Mouse (Mus musculus): ENCODE measurements around the gene Ptpre. TPM values are rescaled to one million over a fixed set of nuclear protein-coding genes. Genes with fewer than 3 reads are reported as not detected.
A peak's percentile ranks its signal among the peaks of the same experiment; 100 is the strongest.

Gene Ptpre
- polyA plus RNA-seq, 1 experiment from 2014 or later = 2.5 TPM

GRCm38 (mm10) chr7:135651831-135652511, 114.7 kb downstream of the Ptpre start:
- Histone ChIP-seq H3K36me3 (ENCODE audit: control insufficient read depth, insufficient read depth, low read length) (no peaks in the 10 kb centered on the region), H3K9me3 (ENCODE audit: control insufficient read depth, low read length) (0 out of 2 replicates have a peak, but pooled peaks cover 2% of the 10 kb centered on the region), H3K27ac (ENCODE audit: low read length) (peak overlapping the region; percentile 43; the same call in 1 of the 2 replicates), H3K27me3 (ENCODE audit: control insufficient read depth, insufficient read depth, low read depth, low read length) (no peaks in the 10 kb centered on the region), H3K4me2 (ENCODE audit: low read depth, low read length) (peak overlapping the region; percentile 52), H3K4me1 (replicated peaks; ENCODE audit: control insufficient read depth, insufficient read depth, low read length) (peaks cover 5% of the 10 kb centered on the region; the same call in 1 of the 2 replicates), H3K4me3 (ENCODE audit: low read length) (peak overlapping the region; percentile 41), H3K9ac (ENCODE audit: low read length) (peak overlapping the region; percentile 63)
- WGBS = 32% methylated on average over 18 of the region's 18 CpGs
- peak; percentile 29; the same call in 1 of the 2 replicates for ATAC-seq (ENCODE audit: low read depth)

GRCm38 (mm10) chr7:135652781-135653180, 115.5 kb downstream of the Ptpre start:
- H3K4me1 ChIP-seq (replicated peaks; ENCODE audit: control insufficient read depth, insufficient read depth, low read length) = peaks cover 5% of the 10 kb centered on the region; the same call in 1 of the 2 replicates
- no peaks in the 10 kb centered on the region for H3K27me3 ChIP-seq (ENCODE audit: control insufficient read depth, insufficient read depth, low read depth, low read length)
- 71% methylated on average over 11 of the region's 11 CpGs for WGBS
- peak overlapping the region; percentile 63; the same call in 1 of the 2 replicates for H3K9ac ChIP-seq (ENCODE audit: low read length)
- H3K27ac ChIP-seq (ENCODE audit: low read length) = no peak overlapping the region
- H3K36me3 ChIP-seq (ENCODE audit: control insufficient read depth, insufficient read depth, low read length) = no peaks in the 10 kb centered on the region
- H3K4me3 ChIP-seq (ENCODE audit: low read length) = no peak overlapping the region
- 0 out of 2 replicates have a peak, but pooled peaks cover 2% of the 10 kb centered on the region for H3K9me3 ChIP-seq (ENCODE audit: control insufficient read depth, low read length)
- ATAC-seq (ENCODE audit: low read depth) = no peak
- H3K4me2 ChIP-seq (ENCODE audit: low read depth, low read length) = peak overlapping the region; percentile 52; the same call in 1 of the 2 replicates

- Histone ChIP-seq H3K9me3 (ENCODE audit: control insufficient read depth, low read length) (no peaks in the 10 kb centered on the region), H3K9ac (ENCODE audit: low read length) (no peak overlapping the region)
- no peak for ATAC-seq (ENCODE audit: low read depth)
Observed at GRCm38 (mm10) chr7:135653601-135654000, 116.3 kb downstream of the Ptpre start.

GRCm38 (mm10) chr7:135654288-135654687, 117.0 kb downstream of the Ptpre start:
- Histone ChIP-seq H3K4me3 (ENCODE audit: low read length) (no peak overlapping the region), H3K9me3 (ENCODE audit: control insufficient read depth, low read length) (no peaks in the 10 kb centered on the region), H3K27ac (ENCODE audit: low read length) (no peak overlapping the region), H3K36me3 (ENCODE audit: control insufficient read depth, insufficient read depth, low read length) (no peaks in the 10 kb centered on the region), H3K4me1 (replicated peaks; ENCODE audit: control insufficient read depth, insufficient read depth, low read length) (peaks cover 5% of the 10 kb centered on the region; the same call in 1 of the 2 replicates), H3K27me3 (ENCODE audit: control insufficient read depth, insufficient read depth, low read depth, low read length) (no peaks in the 10 kb centered on the region), H3K4me2 (ENCODE audit: low read depth, low read length) (no peak overlapping the region), H3K9ac (ENCODE audit: low read length) (no peak overlapping the region)
- 85% methylated on average over 6 of the region's 6 CpGs for WGBS
- no peak for ATAC-seq (ENCODE audit: low read depth)

More at GRCm38 (mm10) chr7:135653601-135654000, 116.3 kb downstream of the Ptpre start:
- Histone ChIP-seq H3K4me2 (ENCODE audit: low read depth, low read length) (no peak overlapping the region), H3K27ac (ENCODE audit: low read length) (no peak overlapping the region), H3K4me1 (replicated peaks; ENCODE audit: control insufficient read depth, insufficient read depth, low read length) (peaks cover 5% of the 10 kb centered on the region; the same call in 1 of the 2 replicates), H3K4me3 (ENCODE audit: low read length) (no peak overlapping the region), H3K27me3 (ENCODE audit: control insufficient read depth, insufficient read depth, low read depth, low read length) (no peaks in the 10 kb centered on the region), H3K36me3 (ENCODE audit: control insufficient read depth, insufficient read depth, low read length) (no peaks in the 10 kb centered on the region)
- 85% methylated on average over 7 of the region's 7 CpGs for WGBS

GRCm38 (mm10) chr7:135655113-135655512, 117.8 kb downstream of the Ptpre start:
- Histone ChIP-seq H3K9ac (ENCODE audit: low read length) (no peak overlapping the region), H3K36me3 (ENCODE audit: control insufficient read depth, insufficient read depth, low read length) (no peaks in the 10 kb centered on the region), H3K27ac (ENCODE audit: low read length) (no peak overlapping the region), H3K4me2 (ENCODE audit: low read depth, low read length) (no peak overlapping the region), H3K4me1 (replicated peaks; ENCODE audit: control insufficient read depth, insufficient read depth, low read length) (peaks cover 5% of the 10 kb centered on the region; the same call in 1 of the 2 replicates), H3K4me3 (ENCODE audit: low read length) (no peak overlapping the region), H3K9me3 (ENCODE audit: control insufficient read depth, low read length) (no peaks in the 10 kb centered on the region), H3K27me3 (ENCODE audit: control insufficient read depth, insufficient read depth, low read depth, low read length) (no peaks in the 10 kb centered on the region)
- WGBS = 61% methylated on average over 4 of the region's 4 CpGs
- ATAC-seq (ENCODE audit: low read depth) = no peak

- Histone ChIP-seq H3K4me3 (ENCODE audit: low read length) (no peak overlapping the region), H3K27me3 (ENCODE audit: control insufficient read depth, insufficient read depth, low read depth, low read length) (no peaks in the 10 kb centered on the region), H3K27ac (ENCODE audit: low read length) (no peak overlapping the region), H3K9me3 (ENCODE audit: control insufficient read depth, low read length) (no peaks in the 10 kb centered on the region), H3K9ac (ENCODE audit: low read length) (no peak overlapping the region), H3K4me1 (replicated peaks; ENCODE audit: control insufficient read depth, insufficient read depth, low read length) (no peaks in the 10 kb centered on the region), H3K4me2 (ENCODE audit: low read depth, low read length) (no peak overlapping the region), H3K36me3 (ENCODE audit: control insufficient read depth, insufficient read depth, low read length) (no peaks in the 10 kb centered on the region)
- WGBS = 79% methylated on average over 7 of the region's 7 CpGs
- ATAC-seq (ENCODE audit: low read depth) = no peak
Observed at GRCm38 (mm10) chr7:135658150-135658549, 120.9 kb downstream of the Ptpre start.

GRCm38 (mm10) chr7:135659314-135659935, 122.1 kb downstream of the Ptpre start:
- Histone ChIP-seq H3K9ac (ENCODE audit: low read length) (no peak overlapping the region), H3K4me3 (ENCODE audit: low read length) (no peak overlapping the region), H3K4me2 (ENCODE audit: low read depth, low read length) (no peak overlapping the region), H3K27me3 (ENCODE audit: control insufficient read depth, insufficient read depth, low read depth, low read length) (no peaks in the 10 kb centered on the region), H3K36me3 (ENCODE audit: control insufficient read depth, insufficient read depth, low read length) (no peaks in the 10 kb centered on the region), H3K27ac (ENCODE audit: low read length) (no peak overlapping the region), H3K4me1 (replicated peaks; ENCODE audit: control insufficient read depth, insufficient read depth, low read length) (no peaks in the 10 kb centered on the region), H3K9me3 (ENCODE audit: control insufficient read depth, low read length) (no peaks in the 10 kb centered on the region)
- no peak for ATAC-seq (ENCODE audit: low read depth)
- 84% methylated on average over 5 of the region's 5 CpGs for WGBS

GRCm38 (mm10) chr7:135660314-135660713, 123.0 kb downstream of the Ptpre start:
- Histone ChIP-seq H3K9me3 (ENCODE audit: control insufficient read depth, low read length) (no peaks in the 10 kb centered on the region), H3K4me1 (replicated peaks; ENCODE audit: control insufficient read depth, insufficient read depth, low read length) (no peaks in the 10 kb centered on the region), H3K9ac (ENCODE audit: low read length) (no peak overlapping the region), H3K4me3 (ENCODE audit: low read length) (no peak overlapping the region), H3K27me3 (ENCODE audit: control insufficient read depth, insufficient read depth, low read depth, low read length) (no peaks in the 10 kb centered on the region), H3K36me3 (ENCODE audit: control insufficient read depth, insufficient read depth, low read length) (no peaks in the 10 kb centered on the region), H3K4me2 (ENCODE audit: low read depth, low read length) (no peak overlapping the region), H3K27ac (ENCODE audit: low read length) (no peak overlapping the region)
- no peak for ATAC-seq (ENCODE audit: low read depth)

GRCm38 (mm10) chr7:135664211-135664610, 126.9 kb downstream of the Ptpre start:
- WGBS = 80% methylated on average over 7 of the region's 7 CpGs
- H3K9me3 ChIP-seq (ENCODE audit: control insufficient read depth, low read length) = no peaks in the 10 kb centered on the region
- H3K4me3 ChIP-seq (ENCODE audit: low read length) = no peak overlapping the region
- no peak overlapping the region for H3K9ac ChIP-seq (ENCODE audit: low read length)
- H3K4me1 ChIP-seq (replicated peaks; ENCODE audit: control insufficient read depth, insufficient read depth, low read length) = no peaks in the 10 kb centered on the region
- no peak for ATAC-seq (ENCODE audit: low read depth)
- H3K36me3 ChIP-seq (ENCODE audit: control insufficient read depth, insufficient read depth, low read length) = no peaks in the 10 kb centered on the region
- no peak overlapping the region for H3K4me2 ChIP-seq (ENCODE audit: low read depth, low read length)
- no peaks in the 10 kb centered on the region for H3K27me3 ChIP-seq (ENCODE audit: control insufficient read depth, insufficient read depth, low read depth, low read length)
- H3K27ac ChIP-seq (ENCODE audit: low read length) = no peak overlapping the region
